Mouse (Mus musculus): ENCODE results near the gene Saxo1. TPM values are rescaled to one million over a fixed set of nuclear protein-coding genes. Genes with fewer than 3 reads are reported as not detected.

Gene Saxo1
- polyA plus RNA-seq, 1 experiment from 2014 or later: not detected

DNA sequence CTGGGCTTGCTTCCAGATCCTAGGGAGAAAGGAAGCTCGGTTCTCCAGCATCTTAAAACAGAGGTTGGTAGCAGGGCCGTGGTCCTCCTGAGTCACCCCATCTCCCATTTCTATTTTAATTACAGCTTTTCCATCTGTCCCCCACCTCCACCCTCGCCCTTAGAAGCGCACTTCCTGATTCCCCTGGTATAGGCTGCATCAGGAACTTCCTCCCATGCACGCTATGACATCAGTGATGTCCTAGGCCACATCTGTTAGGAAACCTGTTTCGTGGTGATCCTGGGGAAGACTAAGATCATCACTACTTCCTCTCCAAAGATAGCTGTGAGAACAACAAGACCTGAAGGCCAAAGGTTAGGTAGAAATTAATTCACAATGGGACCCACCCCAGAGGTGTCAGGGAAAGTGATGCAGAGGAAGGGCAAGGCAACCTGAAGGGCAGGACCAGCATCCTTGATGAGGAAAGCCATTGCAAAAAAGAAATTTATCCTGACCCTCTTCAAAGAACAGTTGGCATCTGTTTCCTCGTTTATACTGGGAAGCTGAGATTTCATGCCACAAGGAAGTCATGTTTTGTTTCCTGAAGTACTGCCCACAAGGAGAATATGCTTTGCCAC is 161.3 kb downstream of the Saxo1 start:
- no peaks in the 10 kb centered on the region for H3K27me3 ChIP-seq (ENCODE audit: control insufficient read depth, insufficient read depth, low read length)
- no peak overlapping the region for H3K9ac ChIP-seq (ENCODE audit: low read length)
- no peak overlapping the region for H3K4me2 ChIP-seq (ENCODE audit: low read depth, low read length)
- no peak overlapping the region; the same call in 1 of the 2 replicates for H3K27ac ChIP-seq (ENCODE audit: low read length)
- ATAC-seq (replicated peaks; ENCODE audit: extremely low read depth, insufficient read depth, low FRiP score): no peak
- peaks cover 28% of the 10 kb centered on the region for H3K4me1 ChIP-seq (ENCODE audit: control insufficient read depth, insufficient read depth, low read length)
- H3K4me3 ChIP-seq (ENCODE audit: low read length): no peak overlapping the region
- H3K9me3 ChIP-seq (replicated peaks; ENCODE audit: control insufficient read depth, low read length): no peaks in the 10 kb centered on the region
- WGBS: 68% methylated on average over 7 of the region's 7 CpGs
- H3K36me3 ChIP-seq (ENCODE audit: control insufficient read depth, insufficient read depth): no peaks in the 10 kb centered on the region; the same call in 1 of the 2 replicates

DNA sequence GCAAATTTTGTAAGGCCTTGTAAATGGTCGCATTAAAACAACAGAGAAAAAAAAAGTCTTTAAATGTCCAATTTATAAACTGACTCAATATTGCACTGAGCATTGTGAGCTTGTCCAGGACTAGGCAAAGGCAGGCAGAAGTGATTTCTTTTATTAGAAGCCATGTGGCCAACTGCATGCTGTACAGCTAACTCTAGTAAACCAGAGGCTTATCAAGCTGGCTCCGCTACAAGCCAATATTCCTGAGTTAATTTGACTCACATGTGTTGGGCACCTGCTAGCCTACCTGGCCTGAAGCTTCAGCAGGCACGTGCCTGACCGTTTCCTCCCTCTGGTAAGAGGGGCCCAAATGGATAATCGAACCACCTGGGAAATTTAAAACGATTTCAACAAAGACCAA is 162.5 kb downstream of the Saxo1 start:
- 56% methylated on average over 6 of the region's 6 CpGs for WGBS
- H3K9ac ChIP-seq (ENCODE audit: low read length): no peak overlapping the region
- H3K36me3 ChIP-seq (ENCODE audit: control insufficient read depth, insufficient read depth): no peaks in the 10 kb centered on the region; the same call in 1 of the 2 replicates
- H3K27ac ChIP-seq (ENCODE audit: low read length): peak overlapping the region; percentile 76
- H3K4me3 ChIP-seq (ENCODE audit: low read length): no peak overlapping the region
- peak; percentile 56; the same call in 1 of the 2 replicates for ATAC-seq (replicated peaks; ENCODE audit: extremely low read depth, insufficient read depth, low FRiP score)
- no peaks in the 10 kb centered on the region for H3K27me3 ChIP-seq (ENCODE audit: control insufficient read depth, insufficient read depth, low read length)
- no peaks in the 10 kb centered on the region for H3K9me3 ChIP-seq (replicated peaks; ENCODE audit: control insufficient read depth, low read length)
- H3K4me2 ChIP-seq (ENCODE audit: low read depth, low read length): no peak overlapping the region
- H3K4me1 ChIP-seq (ENCODE audit: control insufficient read depth, insufficient read depth, low read length): peaks cover 31% of the 10 kb centered on the region

Other genes starting within 250 kb of the Saxo1 start
- gene Rraga, start 17.3 kb upstream of the Saxo1 start, polyA plus RNA-seq (2015; fragmentation: Nextera tagmentation; extraction: Ambion mirVana): 68.5 and 86.6 TPM in 2 replicates
- 8.8 and 9.2 TPM in 2 replicates for gene Haus6, start 53.7 kb upstream of the Saxo1 start, polyA plus RNA-seq (2015; fragmentation: Nextera tagmentation; extraction: Ambion mirVana)
- 76.3 and 79.3 TPM in 2 replicates for gene Plin2, start 111.7 kb upstream of the Saxo1 start, polyA plus RNA-seq (2015; fragmentation: Nextera tagmentation; extraction: Ambion mirVana)
- gene Dennd4c, start 190.2 kb upstream of the Saxo1 start, polyA plus RNA-seq (2015; fragmentation: Nextera tagmentation; extraction: Ambion mirVana): 4.6 and 5.6 TPM in 2 replicates